9 mouse cellular contexts compared by ENCODE assay signal in genomic region chr10:77864067-77864761, GRCm38 (mm10). TPM values are rescaled to one million over a fixed set of nuclear protein-coding genes. Genes with fewer than 3 reads are reported as not detected.
DNase-seq lines count a peak whose midpoint lies in the region; ATAC-seq lines count a peak whose summit lies in the region.
"Had no signal": no experiment of that assay in that cellular context is flagged by ENCODE, and none has a peak within 500 bp of the region (broad histone marks: within the 10 kb centered on the region; RNA-seq: fewer than 3 reads in every experiment).

No protein-coding gene starts in this region.

- no peak overlapping the region for H3K9ac ChIP-seq in embryonic facial prominence, embryonic 14.5 days (ENCODE audit: low read depth, low read length)
- H3K9ac ChIP-seq in liver, embryonic 13.5 days: no peak overlapping the region

- no peaks in the 10 kb centered on the region for H3K4me1 ChIP-seq in embryonic facial prominence, embryonic 14.5 days (ENCODE audit: control insufficient read depth, insufficient read depth, low read length)
- 0 out of 2 replicates have a peak, but pooled peaks cover 6% of the 10 kb centered on the region for H3K4me1 ChIP-seq in liver, embryonic 13.5 days (replicated peaks)

- H3K9me3 ChIP-seq in embryonic facial prominence, embryonic 14.5 days (ENCODE audit: control insufficient read depth, low read length): no peaks in the 10 kb centered on the region
- no peaks in the 10 kb centered on the region for H3K9me3 ChIP-seq in liver, embryonic 13.5 days (replicated peaks)

- 36% methylated on average over 13 of the region's 14 CpGs for WGBS in embryonic facial prominence, embryonic 14.5 days
- WGBS in liver, embryonic 13.5 days (ENCODE audit: insufficient replicate concordance): 18% methylated on average over 14 of the region's 14 CpGs

- peak overlapping the region; percentile 12; the same call in 1 of the 2 replicates for H3K4me3 ChIP-seq in embryonic facial prominence, embryonic 14.5 days (ENCODE audit: low read depth, low read length)
- H3K4me3 ChIP-seq in liver, embryonic 13.5 days (replicated peaks): 0 out of 2 replicates have a peak overlapping the region, but pooled peaks have one; percentile 3

- H3K36me3 ChIP-seq in embryonic facial prominence, embryonic 14.5 days (ENCODE audit: control insufficient read depth, insufficient read depth, low read length): no peaks in the 10 kb centered on the region
- H3K36me3 ChIP-seq in liver, embryonic 13.5 days: no peaks in the 10 kb centered on the region

- peak overlapping the region; percentile 39 for H3K4me2 ChIP-seq in embryonic facial prominence, embryonic 14.5 days (ENCODE audit: low read depth, low read length)
- peak overlapping the region; percentile 44 for H3K4me2 ChIP-seq in liver, embryonic 13.5 days

- peak; percentile 48 for DNase-seq in 416B (ENCODE audit: low read depth)
- peak; percentile 78 for DNase-seq in WW6 (ENCODE audit: low read depth, low spot score)
- DNase-seq in embryonic facial prominence, embryonic 14.5 days (ENCODE audit: low spot score): peak; percentile 53
- DNase-seq in hindlimb bud, embryonic 11.5 days (ENCODE audit: extremely low spot score, low read depth, low spot score): peak; percentile 18
- DNase-seq in liver, embryonic 13.5 days: peak; percentile 37
- peak; percentile 35 for DNase-seq in neural tube, embryonic 10.5 days (ENCODE audit: extremely low spot score, low spot score)
- peak; percentile 41 for DNase-seq in urinary bladder, adult 2 months (ENCODE audit: low spot score)
- DNase-seq in right cerebral cortex, postnatal 4 days: no peak

- H3K27ac ChIP-seq in embryonic facial prominence, embryonic 14.5 days (replicated peaks; ENCODE audit: low read depth, low read length): 0 out of 2 replicates have a peak overlapping the region, but pooled peaks have one; percentile 21
- H3K27ac ChIP-seq in liver, embryonic 13.5 days: no peak overlapping the region

- no peaks in the 10 kb centered on the region for H3K27me3 ChIP-seq in embryonic facial prominence, embryonic 14.5 days (replicated peaks; ENCODE audit: control insufficient read depth, insufficient read depth, low read length)
- no peaks in the 10 kb centered on the region for H3K27me3 ChIP-seq in liver, embryonic 13.5 days

- ATAC-seq in embryonic facial prominence, embryonic 14.5 days (ENCODE audit: low read depth): peak; percentile 87
- ATAC-seq in liver, embryonic 13.5 days (ENCODE audit: low read depth): peak; percentile 77

RNA-seq across cellular contexts. Expression of gene Gm3285, which starts 2.4 kb away (rescaled TPM):
- 0.28 TPM in 1 of 2 replicates, not detected in the other for polyA plus RNA-seq in embryonic facial prominence, embryonic 14.5 days (2014; fragmentation: Nextera tagmentation; extraction: Ambion mirVana)
- polyA plus RNA-seq in liver, embryonic 13.5 days (2015; fragmentation: Nextera tagmentation; extraction: Ambion mirVana): not detected in 2 replicates
- not detected in 2 replicates for polyA plus RNA-seq in urinary bladder, adult 2 months (2012; rRNA removed)
- polyA plus RNA-seq: cortical plate, adult 2 months had no signal

RNA-seq across cellular contexts. Expression of gene Gm10318, which starts 11.6 kb away (rescaled TPM):
- polyA plus RNA-seq in embryonic facial prominence, embryonic 14.5 days (2014; fragmentation: Nextera tagmentation; extraction: Ambion mirVana): 0.33 TPM in 1 of 2 replicates, not detected in the other
- not detected in 2 replicates for polyA plus RNA-seq in liver, embryonic 13.5 days (2015; fragmentation: Nextera tagmentation; extraction: Ambion mirVana)
- polyA plus RNA-seq in urinary bladder, adult 2 months (2012; rRNA removed): not detected in 2 replicates

RNA-seq across cellular contexts. Expression of gene Gm36176, which starts 17.6 kb away (rescaled TPM):
- polyA plus RNA-seq in embryonic facial prominence, embryonic 14.5 days (2014; fragmentation: Nextera tagmentation; extraction: Ambion mirVana): not detected in 2 replicates
- not detected in 2 replicates for polyA plus RNA-seq in liver, embryonic 13.5 days (2015; fragmentation: Nextera tagmentation; extraction: Ambion mirVana)
- not detected in 2 replicates for polyA plus RNA-seq in urinary bladder, adult 2 months (2012; rRNA removed)
- polyA plus RNA-seq: cortical plate, adult 2 months had no signal

RNA-seq across cellular contexts. Expression of gene Krtap10-10, which starts 28.5 kb away (rescaled TPM):
- not detected in 2 replicates for polyA plus RNA-seq in embryonic facial prominence, embryonic 14.5 days (2014; fragmentation: Nextera tagmentation; extraction: Ambion mirVana)
- not detected in 2 replicates for polyA plus RNA-seq in liver, embryonic 13.5 days (2015; fragmentation: Nextera tagmentation; extraction: Ambion mirVana)
- not detected in 2 replicates for polyA plus RNA-seq in urinary bladder, adult 2 months (2012; rRNA removed)
- polyA plus RNA-seq: cortical plate, adult 2 months had no signal

RNA-seq across cellular contexts. Expression of gene Krtap10-4, which starts 37.3 kb away (rescaled TPM):
- polyA plus RNA-seq in embryonic facial prominence, embryonic 14.5 days (2014; fragmentation: Nextera tagmentation; extraction: Ambion mirVana): not detected in 2 replicates
- polyA plus RNA-seq in liver, embryonic 13.5 days (2015; fragmentation: Nextera tagmentation; extraction: Ambion mirVana): not detected in 2 replicates
- not detected in 2 replicates for polyA plus RNA-seq in urinary bladder, adult 2 months (2012; rRNA removed)
- polyA plus RNA-seq: cortical plate, adult 2 months had no signal
